Mouse (Mus musculus) gastrocnemius, adult 18-20 months (tissue): ENCODE measurements around the gene Klf13. TPM values are rescaled to one million over a fixed set of nuclear protein-coding genes. Genes with fewer than 3 reads are reported as not detected.

Source experiments
- total RNA-seq, 2 experiments: library from RNA; stranded (reverse); gene quantifications; 2 replicates each; pipeline ENCODE4 v1.2.3; 2021

The Klf13 gene
- total RNA-seq, 2 experiments from 2014 or later, result 33.3 to 55.3 TPM

Other genes starting within 250 kb of the Klf13 start
- gene E030018B13Rik, start 22.1 kb downstream of the Klf13 start, total RNA-seq, result not detected
- under 1 TPM; 0.16 to 0.55 TPM for gene Trpm1, start 214.9 kb upstream of the Klf13 start, total RNA-seq